Mouse (Mus musculus): ENCODE measurements around the gene Mki67. TPM values are rescaled to one million over a fixed set of nuclear protein-coding genes. Genes with fewer than 3 reads are reported as not detected.

Mki67 gene
- total and polyA plus RNA-seq, 3 experiments: 88.6 to 401 (median 271) TPM

DNA sequence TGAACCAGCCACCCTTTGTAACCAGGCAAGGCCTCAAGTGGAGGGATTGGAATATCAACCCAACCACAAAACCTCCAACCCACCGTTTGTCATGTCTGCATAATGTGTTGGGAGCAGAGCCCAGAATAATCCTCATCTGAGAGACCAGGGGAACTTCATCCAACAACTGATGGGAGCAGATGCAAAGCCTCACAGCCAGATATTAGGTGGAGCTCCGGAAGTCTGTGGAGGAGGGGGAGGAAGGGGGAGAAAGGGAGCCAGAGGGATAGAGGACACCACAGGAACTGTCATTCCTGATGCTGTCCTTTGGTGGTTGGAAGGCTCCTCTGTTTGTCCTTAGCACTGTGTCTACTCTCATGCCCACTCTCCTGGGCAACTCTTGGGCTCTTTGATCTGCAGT is 28.9 kb upstream of the Mki67 start:
- no peaks in the 10 kb centered on the region for H3K4me1 ChIP-seq (ENCODE audit: control insufficient read depth in 1 of 2, insufficient read depth in 2 of 2, low read length in 2 of 2)
- DNase-seq (ENCODE audit: low read depth, low spot score): no peak
- H3K36me3 ChIP-seq (ENCODE audit: control insufficient read depth in 1 of 2, insufficient read depth in 2 of 2, low read length in 2 of 2): no peaks in the 10 kb centered on the region; a peak in 1 of 4 replicates
- no peak overlapping the region for H3K9ac ChIP-seq (ENCODE audit: control insufficient read depth, low read depth, low read length, poor library complexity, severe bottlenecking)
- TF ChIP-seq RCOR1 (IDR thresholded peaks at IDR 0.05; ENCODE audit: low read depth, low read length) (no peak), JUND (IDR thresholded peaks at IDR 0.05; ENCODE audit: low read depth, low read length) (no peak), GATA1 (IDR thresholded peaks at IDR 0.05; ENCODE audit: low read depth, low read length) (no peak), MYB (IDR thresholded peaks at IDR 0.05; ENCODE audit: low read depth, low read length) (no peak), POLR2A (IDR thresholded peaks at IDR 0.05; ENCODE audit: control insufficient read depth in 1 of 2, insufficient read depth in 1 of 2, low read depth in 1 of 2, low read length in 2 of 2, poor library complexity in 1 of 2) (no peak), MYC (IDR thresholded peaks at IDR 0.05; ENCODE audit: low read depth, low read length) (no peak), CHD1 (IDR thresholded peaks at IDR 0.05; ENCODE audit: low read depth, low read length) (no peak), NELFE (IDR thresholded peaks at IDR 0.05; ENCODE audit: low read depth, low read length) (no peak), E2F4 (IDR thresholded peaks at IDR 0.05; ENCODE audit: borderline replicate concordance, low read depth, low read length) (no peak)
- no peaks in the 10 kb centered on the region for H3K9me3 ChIP-seq (replicated peaks; ENCODE audit: insufficient read depth, low read length)
- H3K4me3 ChIP-seq (ENCODE audit: control insufficient read depth in 1 of 2, insufficient read depth in 1 of 2, low read depth in 2 of 2, low read length in 2 of 2): no peak overlapping the region
- H3K79me2 ChIP-seq (ENCODE audit: control insufficient read depth, insufficient read depth, low read length, poor library complexity): no peaks in the 10 kb centered on the region
- no peak overlapping the region for H3K27ac ChIP-seq (ENCODE audit: control insufficient read depth, low read depth, low read length)
- peaks cover 19 to 25% of the 10 kb centered on the region in 2 experiments for H3K27me3 ChIP-seq (ENCODE audit: control insufficient read depth in 1 of 2, insufficient read depth in 2 of 2, low read length in 2 of 2)

DNA sequence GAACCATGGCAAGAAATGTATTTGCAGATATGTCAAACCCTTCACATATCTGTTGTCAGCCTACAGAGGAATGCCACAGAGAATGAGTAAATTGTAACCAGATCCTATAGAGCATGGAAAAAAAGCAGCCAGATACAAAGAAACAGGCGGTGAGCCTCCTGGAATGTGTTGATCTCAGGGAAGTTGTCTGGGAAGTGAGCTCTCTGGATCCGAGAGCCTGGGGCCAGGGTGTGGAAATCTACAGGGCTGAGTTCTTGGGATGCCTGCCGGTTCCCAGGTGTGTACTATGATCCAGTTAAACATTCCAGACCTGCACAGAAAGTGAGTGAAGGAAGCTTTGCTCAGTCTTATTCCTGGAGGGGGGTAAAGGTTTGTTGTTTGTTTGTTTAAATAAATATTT is 24.3 kb upstream of the Mki67 start:
- Histone ChIP-seq H3K4me3 (ENCODE audit: control insufficient read depth in 1 of 2, insufficient read depth in 1 of 2, low read depth in 2 of 2, low read length in 2 of 2) (no peak overlapping the region), H3K27me3 (ENCODE audit: control insufficient read depth in 1 of 2, insufficient read depth in 2 of 2, low read length in 2 of 2) (peaks cover 25 to 36% of the 10 kb centered on the region in 2 experiments), H3K36me3 (ENCODE audit: control insufficient read depth in 1 of 2, insufficient read depth in 2 of 2, low read length in 2 of 2) (no peaks in the 10 kb centered on the region), H3K27ac (ENCODE audit: control insufficient read depth, low read depth, low read length) (no peak overlapping the region), H3K4me1 (ENCODE audit: control insufficient read depth in 1 of 2, insufficient read depth in 2 of 2, low read length in 2 of 2) (no peaks in the 10 kb centered on the region), H3K79me2 (ENCODE audit: control insufficient read depth, insufficient read depth, low read length, poor library complexity) (no peaks in the 10 kb centered on the region), H3K9me3 (replicated peaks; ENCODE audit: insufficient read depth, low read length) (no peaks in the 10 kb centered on the region), H3K9ac (ENCODE audit: control insufficient read depth, low read depth, low read length, poor library complexity, severe bottlenecking) (no peak overlapping the region)
- DNase-seq (ENCODE audit: low read depth, low spot score): no peak
- TF ChIP-seq NRF1 (IDR thresholded peaks at IDR 0.05; ENCODE audit: insufficient read depth, low read depth, low read length, poor library complexity, severe bottlenecking) (no peak), BHLHE40 (IDR thresholded peaks at IDR 0.05; ENCODE audit: borderline replicate concordance, low read depth, low read length) (no peak), ELF1 (IDR thresholded peaks at IDR 0.05; ENCODE audit: low read depth, low read length) (no peak), POLR2AphosphoS5 (IDR thresholded peaks at IDR 0.05; ENCODE audit: borderline replicate concordance, low read depth, low read length) (no peak), MYC (IDR thresholded peaks at IDR 0.05; ENCODE audit: low read depth, low read length) (no peak), UBTF (IDR thresholded peaks at IDR 0.05; ENCODE audit: borderline replicate concordance, insufficient read depth, low read depth, low read length) (no peak), JUND (IDR thresholded peaks at IDR 0.05; ENCODE audit: low read depth, low read length) (no peak), TAL1 (IDR thresholded peaks at IDR 0.05; ENCODE audit: low read length) (no peak), POLR2A (IDR thresholded peaks at IDR 0.05; ENCODE audit: control insufficient read depth in 1 of 2, insufficient read depth in 1 of 2, low read depth in 1 of 2, low read length in 2 of 2, poor library complexity in 1 of 2) (no peak), EP300 (IDR thresholded peaks at IDR 0.05; ENCODE audit: low read depth in 1 of 2, low read length in 2 of 2) (no peak), CTCF (IDR thresholded peaks at IDR 0.05 in 2 of 3, conservative IDR thresholded peaks at IDR 0.05 in 1 of 3; ENCODE audit: control insufficient read depth in 1 of 3, insufficient read depth in 1 of 3, low read depth in 2 of 3, low read length in 3 of 3, poor library complexity in 1 of 3, severe bottlenecking in 1 of 3) (no peak), TBP (IDR thresholded peaks at IDR 0.05; ENCODE audit: low read depth, low read length) (no peak), KAT2A (conservative IDR thresholded peaks at IDR 0.05; ENCODE audit: low read depth, low read length) (no peak), E2F4 (IDR thresholded peaks at IDR 0.05; ENCODE audit: borderline replicate concordance, low read depth, low read length) (no peak), GABPA (IDR thresholded peaks at IDR 0.05; ENCODE audit: low read depth, low read length) (no peak), CHD2 (IDR thresholded peaks at IDR 0.05; ENCODE audit: low read length) (no peak), USF2 (IDR thresholded peaks at IDR 0.05; ENCODE audit: borderline replicate concordance in 1 of 2, insufficient read depth in 1 of 2, low read depth in 1 of 2, low read length in 2 of 2) (no peak), POLR2AphosphoS2 (IDR thresholded peaks at IDR 0.05; ENCODE audit: low read length) (no peak), MAX (IDR thresholded peaks at IDR 0.05; ENCODE audit: low read length) (no peak), CHD1 (IDR thresholded peaks at IDR 0.05; ENCODE audit: low read depth, low read length) (no peak)

Data from MEL (cell line).